Mouse (Mus musculus): ENCODE data around the gene Rars. TPM values are rescaled to one million over a fixed set of nuclear protein-coding genes. Genes with fewer than 3 reads are reported as not detected.

Gene Rars
- total and polyA plus RNA-seq, 2 experiments from 2014 or later: 41.3 to 61.9 TPM

DNA sequence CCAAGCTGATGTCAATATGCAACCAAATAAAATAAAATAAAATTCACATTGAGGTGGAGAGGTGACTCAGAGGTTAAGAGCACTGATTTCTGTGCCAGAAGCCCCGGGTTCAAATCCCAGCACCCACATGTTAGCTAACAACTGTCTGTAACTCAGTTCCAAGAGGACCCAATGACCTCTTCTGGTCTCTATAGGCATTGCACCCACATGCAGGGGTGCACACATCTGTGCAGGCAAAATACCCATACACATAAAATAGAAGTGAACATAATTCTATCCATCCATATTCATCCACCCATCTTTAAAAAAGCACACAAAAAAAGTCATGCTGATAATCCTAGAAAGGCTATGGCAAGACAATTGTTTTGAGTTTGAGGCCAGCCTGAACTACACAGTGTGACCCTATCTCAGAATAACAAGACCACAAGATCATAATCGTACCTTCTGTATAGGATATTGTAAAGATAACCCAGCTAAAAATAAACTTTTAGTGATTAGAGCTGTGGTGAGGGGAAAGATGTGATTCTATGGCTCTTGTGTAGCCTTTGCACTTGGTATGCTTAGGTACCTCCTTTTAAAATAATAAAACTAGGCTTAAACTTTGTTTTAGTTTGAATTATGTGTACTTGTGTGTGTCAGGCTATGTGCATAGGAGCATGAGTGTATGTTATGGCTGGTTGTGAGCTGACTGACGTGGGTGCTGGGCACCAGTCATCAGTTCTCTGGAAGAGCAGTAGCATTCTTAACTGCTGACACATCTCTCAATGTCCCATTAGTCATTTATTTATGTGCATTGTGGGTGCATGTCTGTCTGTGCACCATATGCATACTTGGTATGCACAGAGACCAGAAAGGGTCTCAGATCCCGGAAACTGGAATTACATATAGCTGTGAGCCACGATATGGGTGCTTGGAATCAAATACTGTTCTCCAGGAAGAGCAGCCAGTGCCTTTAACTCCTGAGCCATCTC is 3.1 kb upstream of the Rars start:
- WGBS: 91% methylated on average over 5 of the region's 5 CpGs
- no peak overlapping the region for H3K27ac ChIP-seq (ENCODE audit: low read depth, low read length)
- no peak overlapping the region for H3K4me2 ChIP-seq (ENCODE audit: low read depth, low read length, poor library complexity, severe bottlenecking)

GRCm38 (mm10) chr11:35833270-35833669 is 1.0 kb downstream of the Rars start:
- peaks cover 15% of the 10 kb centered on the region for H3K36me3 ChIP-seq (ENCODE audit: insufficient read depth, low read length)
- H3K4me2 ChIP-seq (ENCODE audit: low read depth, low read length, poor library complexity, severe bottlenecking): peak overlapping the region; percentile 75
- no peak overlapping the region for H3K27ac ChIP-seq (ENCODE audit: low read depth, low read length)
- H3K4me1 ChIP-seq (ENCODE audit: insufficient read depth, low read length): no peaks in the 10 kb centered on the region; the same call in 1 of the 2 replicates
- H3K4me3 ChIP-seq (ENCODE audit: low read depth, low read length): peak overlapping the region; percentile 90; the same call in 1 of the 2 replicates
- ATAC-seq (ENCODE audit: low FRiP score) (no peak), DNase-seq (ENCODE audit: low spot score) (no peak)
- 91% methylated on average over 6 of the region's 6 CpGs for WGBS
- peak overlapping the region; percentile 78 for H3K9ac ChIP-seq (replicated peaks; ENCODE audit: low read length, poor library complexity, severe bottlenecking)
- no peak for TF ChIP-seq CTCF (IDR thresholded peaks at IDR 0.05)
- H3K27me3 ChIP-seq (ENCODE audit: insufficient read depth, low read length): no peaks in the 10 kb centered on the region
- no peaks in the 10 kb centered on the region for H3K9me3 ChIP-seq (ENCODE audit: low read length)

More for the DNA sequence above, 3.1 kb upstream of the Rars start:
- 0 out of 2 replicates have a peak, but pooled peaks have one; percentile 15 for TF ChIP-seq CTCF (IDR thresholded peaks at IDR 0.05)
- H3K9ac ChIP-seq (replicated peaks; ENCODE audit: low read length, poor library complexity, severe bottlenecking): no peak overlapping the region
- no peak for DNase-seq (ENCODE audit: low spot score)
- ATAC-seq (ENCODE audit: low FRiP score): no peak
- H3K27me3 ChIP-seq (ENCODE audit: insufficient read depth, low read length): no peaks in the 10 kb centered on the region
- H3K4me3 ChIP-seq (ENCODE audit: low read depth, low read length): no peak overlapping the region
- H3K9me3 ChIP-seq (ENCODE audit: low read length): no peaks in the 10 kb centered on the region
- H3K36me3 ChIP-seq (ENCODE audit: insufficient read depth, low read length): peaks cover 5% of the 10 kb centered on the region; the same call in 1 of the 2 replicates
- H3K4me1 ChIP-seq (ENCODE audit: insufficient read depth, low read length): no peaks in the 10 kb centered on the region; the same call in 1 of the 2 replicates

- H3K36me3 ChIP-seq (ENCODE audit: insufficient read depth, low read length): peaks cover 17% of the 10 kb centered on the region
- no peak for ATAC-seq (ENCODE audit: low FRiP score)
- H3K4me2 ChIP-seq (ENCODE audit: low read depth, low read length, poor library complexity, severe bottlenecking): no peak overlapping the region
- DNase-seq (ENCODE audit: low spot score): no peak
- no peaks in the 10 kb centered on the region for H3K27me3 ChIP-seq (ENCODE audit: insufficient read depth, low read length)
- no peak for TF ChIP-seq CTCF (IDR thresholded peaks at IDR 0.05)
- no peaks in the 10 kb centered on the region; the same call in 1 of the 2 replicates for H3K4me1 ChIP-seq (ENCODE audit: insufficient read depth, low read length)
- no peaks in the 10 kb centered on the region for H3K9me3 ChIP-seq (ENCODE audit: low read length)
- no peak overlapping the region for H3K27ac ChIP-seq (ENCODE audit: low read depth, low read length)
- no peak overlapping the region for H3K4me3 ChIP-seq (ENCODE audit: low read depth, low read length)
- H3K9ac ChIP-seq (replicated peaks; ENCODE audit: low read length, poor library complexity, severe bottlenecking): no peak overlapping the region
- WGBS: 79% methylated on average over 4 of the region's 4 CpGs
Measured at GRCm38 (mm10) chr11:35832139-35832538, 2.2 kb downstream of the Rars start.

GRCm38 (mm10) chr11:35827714-35828113 is 6.6 kb downstream of the Rars start:
- H3K9ac ChIP-seq (replicated peaks; ENCODE audit: low read length, poor library complexity, severe bottlenecking): no peak overlapping the region
- H3K36me3 ChIP-seq (ENCODE audit: insufficient read depth, low read length): peaks cover 36% of the 10 kb centered on the region
- no peak for ATAC-seq (ENCODE audit: low FRiP score)
- H3K4me1 ChIP-seq (ENCODE audit: insufficient read depth, low read length): no peaks in the 10 kb centered on the region
- H3K27ac ChIP-seq (ENCODE audit: low read depth, low read length): no peak overlapping the region
- 92% methylated on average over 6 of the region's 6 CpGs for WGBS
- no peak overlapping the region for H3K4me3 ChIP-seq (ENCODE audit: low read depth, low read length)
- H3K4me2 ChIP-seq (ENCODE audit: low read depth, low read length, poor library complexity, severe bottlenecking): no peak overlapping the region
- TF ChIP-seq CTCF (IDR thresholded peaks at IDR 0.05): no peak
- no peaks in the 10 kb centered on the region for H3K9me3 ChIP-seq (ENCODE audit: low read length)
- H3K27me3 ChIP-seq (ENCODE audit: insufficient read depth, low read length): no peaks in the 10 kb centered on the region
- no peak for DNase-seq (ENCODE audit: low spot score)

GRCm38 (mm10) chr11:35816316-35816715 is 18.0 kb downstream of the Rars start:
- H3K4me3 ChIP-seq (ENCODE audit: low read depth, low read length): no peak overlapping the region

DNA sequence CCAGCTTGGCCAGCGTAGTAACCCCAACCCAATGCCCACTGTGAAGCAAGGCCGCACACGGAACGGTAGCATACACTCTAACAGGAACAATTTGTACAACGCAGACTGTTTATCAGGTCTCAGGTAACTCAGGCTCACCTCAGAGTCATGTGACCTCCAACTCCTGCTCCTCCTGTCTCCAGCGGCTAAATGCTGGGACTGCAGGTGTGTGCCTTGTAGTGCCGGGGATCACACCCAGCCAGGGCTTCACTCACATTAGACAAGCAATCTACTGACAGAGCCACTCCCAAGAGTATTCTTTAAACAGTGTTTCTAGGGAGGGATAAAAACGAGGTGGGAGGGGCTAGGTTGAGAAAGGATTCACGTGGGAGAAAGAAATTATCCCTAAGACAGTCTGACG is 22.8 kb downstream of the Rars start:
- H3K4me3 ChIP-seq (ENCODE audit: low read depth, low read length): no peak overlapping the region
- H3K4me1 ChIP-seq (ENCODE audit: insufficient read depth, low read length): no peaks in the 10 kb centered on the region
- no peaks in the 10 kb centered on the region for H3K9me3 ChIP-seq (ENCODE audit: low read length)
- H3K36me3 ChIP-seq (ENCODE audit: insufficient read depth, low read length): peaks cover 63% of the 10 kb centered on the region
- no peak overlapping the region for H3K27ac ChIP-seq (ENCODE audit: low read depth, low read length)
- H3K4me2 ChIP-seq (ENCODE audit: low read depth, low read length, poor library complexity, severe bottlenecking): no peak overlapping the region
- 85% methylated on average over 10 of the region's 10 CpGs for WGBS
- DNase-seq (ENCODE audit: low spot score): no peak
- no peak overlapping the region for H3K9ac ChIP-seq (replicated peaks; ENCODE audit: low read length, poor library complexity, severe bottlenecking)
- H3K27me3 ChIP-seq (ENCODE audit: insufficient read depth, low read length): no peaks in the 10 kb centered on the region
- no peak for TF ChIP-seq CTCF (IDR thresholded peaks at IDR 0.05)
- no peak for ATAC-seq (ENCODE audit: low FRiP score)

More at GRCm38 (mm10) chr11:35816316-35816715, 18.0 kb downstream of the Rars start:
- DNase-seq (ENCODE audit: low spot score) (no peak), ATAC-seq (ENCODE audit: low FRiP score) (no peak)
- no peaks in the 10 kb centered on the region for H3K4me1 ChIP-seq (ENCODE audit: insufficient read depth, low read length)
- no peaks in the 10 kb centered on the region for H3K9me3 ChIP-seq (ENCODE audit: low read length)
- 94% methylated on average over 12 of the region's 12 CpGs for WGBS
- no peak overlapping the region for H3K27ac ChIP-seq (ENCODE audit: low read depth, low read length)
- no peak for TF ChIP-seq CTCF (IDR thresholded peaks at IDR 0.05)
- no peak overlapping the region for H3K9ac ChIP-seq (replicated peaks; ENCODE audit: low read length, poor library complexity, severe bottlenecking)
- H3K4me2 ChIP-seq (ENCODE audit: low read depth, low read length, poor library complexity, severe bottlenecking): no peak overlapping the region
- H3K36me3 ChIP-seq (ENCODE audit: insufficient read depth, low read length): peaks cover 71% of the 10 kb centered on the region
- no peaks in the 10 kb centered on the region for H3K27me3 ChIP-seq (ENCODE audit: insufficient read depth, low read length)
